Comparison of ENCODE assay signal across 10 mouse cellular contexts in genomic region chr10:68238707-68239425, GRCm38 (mm10). TPM values are rescaled to one million over a fixed set of nuclear protein-coding genes. Genes with fewer than 3 reads are reported as not detected.
DNase-seq lines count a peak whose midpoint lies in the region; ATAC-seq lines count a peak whose summit lies in the region.
"Had no signal": no experiment of that assay in that cellular context is flagged by ENCODE, and none has a peak within 500 bp of the region (broad histone marks: within the 10 kb centered on the region; RNA-seq: fewer than 3 reads in every experiment).

No protein-coding gene starts in this region.

- WGBS in kidney, embryonic 15.5 days = 48% methylated on average over 5 of the region's 5 CpGs
- 46% methylated on average over 5 of the region's 5 CpGs for WGBS in limb, embryonic 15.5 days

- H3K27me3 ChIP-seq in kidney, embryonic 15.5 days = no peaks in the 10 kb centered on the region
- H3K27me3 ChIP-seq in limb, embryonic 15.5 days = no peaks in the 10 kb centered on the region

- DNase-seq in kidney, postnatal 14 days = no peak
- peak; percentile 85 for DNase-seq in CD4-positive helper T cell, adult 2 months (ENCODE audit: low read depth, low spot score)
- peak; percentile 66 for DNase-seq in T-cell, adult 2 months (ENCODE audit: low spot score)
- DNase-seq in frontal cortex, adult 2 months (ENCODE audit: extremely low spot score in 1 of 2, low spot score in 1 of 2) = no peak
- no peak for DNase-seq in urinary bladder, postnatal 25 days (ENCODE audit: low spot score)
- DNase-seq in spleen, adult 12 weeks (ENCODE audit: low spot score) = no peak
- DNase-seq: adrenal gland, adult 8-10 months; layer of hippocampus, adult 9-11 months had no signal

- no peak overlapping the region for H3K4me3 ChIP-seq in kidney, embryonic 15.5 days (replicated peaks)
- no peak overlapping the region for H3K4me3 ChIP-seq in limb, embryonic 15.5 days

- H3K27ac ChIP-seq in kidney, embryonic 15.5 days = peak overlapping the region; percentile 78
- H3K27ac ChIP-seq in limb, embryonic 15.5 days = 0 out of 2 replicates have a peak overlapping the region, but pooled peaks have one; percentile 47

- no peaks in the 10 kb centered on the region for H3K9me3 ChIP-seq in kidney, embryonic 15.5 days (replicated peaks)
- no peaks in the 10 kb centered on the region for H3K9me3 ChIP-seq in limb, embryonic 15.5 days

- no peak overlapping the region for H3K4me2 ChIP-seq in kidney, embryonic 15.5 days
- H3K4me2 ChIP-seq in limb, embryonic 15.5 days = no peak overlapping the region

- peaks cover 30% of the 10 kb centered on the region for H3K4me1 ChIP-seq in kidney, embryonic 15.5 days
- peaks cover 10% of the 10 kb centered on the region for H3K4me1 ChIP-seq in limb, embryonic 15.5 days

- H3K36me3 ChIP-seq in kidney, embryonic 15.5 days = peaks cover 49% of the 10 kb centered on the region
- peaks cover 23% of the 10 kb centered on the region for H3K36me3 ChIP-seq in limb, embryonic 15.5 days

- no peak overlapping the region for H3K9ac ChIP-seq in kidney, embryonic 15.5 days
- H3K9ac ChIP-seq in limb, embryonic 15.5 days = no peak overlapping the region

- ATAC-seq in kidney, embryonic 15.5 days (replicated peaks; ENCODE audit: low FRiP score) = no peak
- ATAC-seq in limb, embryonic 15.5 days (ENCODE audit: insufficient number of reproducible peaks, low FRiP score, low TSS enrichment, low read depth) = no peak

RNA-seq across cellular contexts. Expression of gene Arid5b, which starts 39.7 kb away (rescaled TPM):
- 35.8 and 38.6 TPM in 2 replicates for polyA plus RNA-seq in kidney, embryonic 15.5 days (2015; fragmentation: Nextera tagmentation; extraction: Ambion mirVana)
- polyA plus RNA-seq in limb, embryonic 15.5 days (2015; fragmentation: Nextera tagmentation; extraction: Ambion mirVana) = 40.1 and 41.2 TPM in 2 replicates
- polyA plus RNA-seq in frontal cortex, adult 2 months (2012; rRNA removed) = 8.3 and 9.1 TPM in 2 replicates

Comparison
In these comparisons a context has a peak if more than half of its experiments do, and no peak if none do; other contexts are left out.
1. DNase-seq: peak in CD4-positive helper T cell, adult 2 months (single experiment) and T-cell, adult 2 months (single experiment); none in kidney, postnatal 14 days (single experiment), frontal cortex, adult 2 months (0 of 2), urinary bladder, postnatal 25 days (single experiment) and spleen, adult 12 weeks (single experiment).